Mouse (Mus musculus) adrenal gland, adult 2 months (tissue): ENCODE measurements at regions not wholly inside any gene's neighbourhood (a gene's known extent, or its start where the extent isn't known, plus 50 kb on each side); places are given as distances from the start of the nearest gene placed in this dataset.

Source experiments
- DNase-seq: peaks from one replicate; pipeline ENCODE4 v3.0.0; 2021

DNA sequence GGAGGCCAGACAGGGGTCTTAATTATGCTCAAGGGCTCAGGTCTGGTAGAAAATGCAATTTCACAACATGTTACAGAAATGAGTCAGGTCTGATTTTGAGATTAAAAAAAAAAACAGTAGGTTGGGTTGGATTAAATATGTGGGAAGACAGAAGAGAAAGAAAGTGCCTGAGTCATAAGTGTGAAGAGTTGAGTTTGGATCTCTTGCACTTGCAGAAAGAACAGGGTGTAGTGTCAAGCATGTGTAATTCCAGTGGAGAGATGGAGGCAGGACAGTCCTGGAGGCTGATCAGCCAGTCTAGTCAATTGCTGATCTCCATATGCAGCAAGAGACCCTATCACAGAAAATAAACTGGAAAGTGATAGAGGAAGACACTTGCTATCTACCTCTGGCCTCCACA is 76.2 kb upstream of the Fam92a start:
- DNase-seq = no peak

DNA sequence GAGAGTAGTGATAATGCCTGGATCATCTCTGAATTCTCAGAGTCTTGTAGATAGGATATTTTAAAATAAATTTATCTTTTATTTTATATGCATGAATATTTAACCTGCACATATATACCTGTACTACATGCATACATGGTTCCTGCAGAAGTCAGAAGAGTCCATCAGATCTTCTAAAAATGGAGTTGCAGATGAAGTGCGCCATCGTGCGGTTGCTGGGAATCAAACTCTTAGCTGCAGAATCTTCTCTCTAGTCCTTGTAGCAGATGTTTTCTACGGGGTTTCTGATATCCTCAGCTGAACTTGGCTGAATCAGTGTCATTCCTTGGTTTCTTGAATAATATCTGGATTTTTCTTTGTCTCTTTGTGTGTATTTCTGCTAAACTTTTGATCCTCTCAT is 74.8 kb upstream of the Fam92a start:
- no peak for DNase-seq

DNA sequence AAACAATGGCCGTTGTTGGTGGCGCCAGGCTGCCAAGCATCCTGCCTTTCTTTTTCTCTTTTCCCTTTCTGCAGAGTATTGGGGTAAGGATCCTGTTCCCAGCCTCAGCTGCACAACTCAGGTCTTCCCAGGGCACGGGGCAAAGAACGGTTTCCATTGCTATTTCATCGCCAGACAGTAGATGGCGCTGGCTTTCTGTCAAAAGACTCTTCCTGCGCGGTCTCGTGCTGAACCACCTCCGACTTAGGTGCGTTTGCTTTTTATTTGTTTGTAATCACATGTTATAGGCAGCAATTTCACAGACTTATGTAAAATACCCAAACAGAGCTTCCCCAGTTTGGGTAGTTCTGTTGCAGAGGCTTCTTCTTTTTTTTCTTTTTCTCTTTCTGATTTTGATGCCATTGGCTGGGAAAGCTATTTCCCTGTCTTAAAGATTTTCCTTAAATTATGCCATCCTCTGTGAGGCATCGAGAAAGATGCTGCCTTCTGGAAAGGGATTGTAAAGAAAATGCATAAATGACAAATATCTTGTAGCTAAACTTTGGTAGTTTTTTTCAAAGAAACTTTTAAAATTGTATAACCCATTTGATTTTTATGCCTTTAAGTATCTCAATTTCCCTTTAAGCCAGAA is 69.2 kb upstream of the Fam92a start:
- DNase-seq = peak; percentile 46

DNA sequence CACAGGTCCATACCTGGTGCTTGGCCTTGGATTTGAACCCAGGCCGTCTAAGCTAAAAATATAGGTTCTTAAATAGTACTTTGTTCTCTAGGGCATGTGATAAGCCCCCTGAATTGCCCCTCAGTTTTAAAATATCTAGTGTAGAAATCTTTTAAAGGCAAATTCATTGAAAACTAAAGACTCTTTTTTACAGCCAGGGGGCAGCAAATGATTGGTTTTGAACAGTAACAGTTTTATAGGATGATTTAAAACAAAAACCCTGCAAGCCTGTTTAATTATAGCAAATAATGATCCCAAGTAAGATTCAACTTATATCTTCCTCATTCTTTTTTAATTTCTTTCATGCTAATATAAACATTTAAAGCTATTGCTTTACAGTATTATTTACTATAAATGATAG is 58.9 kb upstream of the Fam92a start:
- DNase-seq = no peak
